Mouse (Mus musculus) lung, embryonic 15.5 days (tissue): ENCODE results near the gene Vmn1r40. TPM values are rescaled to one million over a fixed set of nuclear protein-coding genes. Genes with fewer than 3 reads are reported as not detected.

Experiments
- polyA plus RNA-seq: library from polyadenylated mRNA; unstranded; fragments of >200 nt; fragmentation: Nextera tagmentation; extraction: Ambion mirVana; gene quantifications from 2 replicates; pipeline ENCODE4 v1.2.1, GENCODE M21; 2015

Gene Vmn1r40
- polyA plus RNA-seq, 1 experiment from 2014 or later: not detected

Other genes starting within 250 kb of the Vmn1r40 start
- gene Chchd6, start 111.9 kb upstream of the Vmn1r40 start, polyA plus RNA-seq: 60.8 and 62.1 TPM in 2 replicates
- 11.2 and 11.6 TPM in 2 replicates for gene Txnrd3, start 63.6 kb upstream of the Vmn1r40 start, polyA plus RNA-seq
- not detected in 2 replicates for gene Vmn1r41, start 33.2 kb downstream of the Vmn1r40 start, polyA plus RNA-seq
- not detected in 2 replicates for gene Vmn1r42, start 168.9 kb downstream of the Vmn1r40 start, polyA plus RNA-seq
- 0.01 TPM in 1 of 2 replicates, not detected in the other for gene Vmn1r43, start 168.9 kb downstream of the Vmn1r40 start, polyA plus RNA-seq
- gene Vmn1r44, start 176.1 kb downstream of the Vmn1r40 start, polyA plus RNA-seq: not detected in 2 replicates
- not detected in 2 replicates for gene Vmn1r45, start 233.1 kb downstream of the Vmn1r40 start, polyA plus RNA-seq